Mouse (Mus musculus) midbrain, embryonic 14.5 days (tissue): ENCODE results near the gene Ermap. TPM values are rescaled to one million over a fixed set of nuclear protein-coding genes. Genes with fewer than 3 reads are reported as not detected.

Experiments used
- ATAC-seq: fragments of 200-750 bp; cut with Nextera tagmentation; 2 replicates; pipeline ENCODE4 v1.8.0; 2017; ENCODE audit warnings: moderate number of reproducible peaks, moderate library complexity; ENCODE audit not compliant: low FRiP score, low TSS enrichment
- DNase-seq: peaks from one replicate; pipeline ENCODE4 v3.0.0-alpha.2; 2015
- H3K27ac ChIP-seq: fragments of 300-500 bp; sonication (generic); replicated peaks from 2 replicates; pipeline ENCODE4 v1.5.1; 2014; ENCODE audit warnings: mild to moderate bottlenecking, low read depth, low read length, moderate library complexity
- H3K27me3 ChIP-seq: fragments of 300-500 bp; sonication (generic); 2 replicates; pipeline ENCODE4 v1.6.1; 2014; ENCODE audit warnings: low read length, control low read depth, mixed read lengths; ENCODE audit not compliant: control insufficient read depth, insufficient read depth
- H3K36me3 ChIP-seq: fragments of 300-500 bp; sonication (generic); 2 replicates; pipeline ENCODE4 v1.6.1; 2014; ENCODE audit warnings: low read length, control low read depth; ENCODE audit not compliant: control insufficient read depth, insufficient read depth
- H3K4me1 ChIP-seq: fragments of 300-500 bp; sonication (generic); 2 replicates; pipeline ENCODE4 v1.6.1; 2014; ENCODE audit warnings: mild to moderate bottlenecking, antibody characterized with exemption, low read length, control low read depth; ENCODE audit not compliant: control insufficient read depth, insufficient read depth
- H3K4me2 ChIP-seq: fragments of 300-500 bp; sonication (generic); 2 replicates; pipeline ENCODE4 v1.6.1; 2014; ENCODE audit warnings: mild to moderate bottlenecking, low read length, moderate library complexity
- H3K4me3 ChIP-seq: fragments of 300-500 bp; sonication (generic); replicated peaks from 2 replicates; pipeline ENCODE4 v1.5.1; 2014; ENCODE audit warnings: low read depth, low read length
- H3K9ac ChIP-seq: fragments of 300-500 bp; sonication (generic); replicated peaks from 2 replicates; pipeline ENCODE4 v1.6.1; 2014; ENCODE audit warnings: mild to moderate bottlenecking, low read length, moderate library complexity
- H3K9me3 ChIP-seq: fragments of 300-500 bp; sonication (generic); 2 replicates; pipeline ENCODE4 v1.6.1; 2016; ENCODE audit warnings: low read length, control low read depth, mixed read lengths; ENCODE audit not compliant: control insufficient read depth
- WGBS: fragments of 180-500 bp; shearing (Covaris S2); extraction: QIAGEN DNeasy Blood & Tissue Kit; methylation state at CpG from one replicate; pipeline ENCODE4 v1.1.7; 2014; 5-methylcytosine and 5-hydroxymethylcytosine counted together
- polyA plus RNA-seq: library from polyadenylated mRNA; unstranded; fragments of >200 nt; fragmentation: Nextera tagmentation; extraction: Ambion mirVana; gene quantifications from 2 replicates; pipeline ENCODE4 v1.2.1, GENCODE M21; 2014

Ermap gene
- polyA plus RNA-seq, 1 experiment from 2014 or later = 0.63 TPM

DNA sequence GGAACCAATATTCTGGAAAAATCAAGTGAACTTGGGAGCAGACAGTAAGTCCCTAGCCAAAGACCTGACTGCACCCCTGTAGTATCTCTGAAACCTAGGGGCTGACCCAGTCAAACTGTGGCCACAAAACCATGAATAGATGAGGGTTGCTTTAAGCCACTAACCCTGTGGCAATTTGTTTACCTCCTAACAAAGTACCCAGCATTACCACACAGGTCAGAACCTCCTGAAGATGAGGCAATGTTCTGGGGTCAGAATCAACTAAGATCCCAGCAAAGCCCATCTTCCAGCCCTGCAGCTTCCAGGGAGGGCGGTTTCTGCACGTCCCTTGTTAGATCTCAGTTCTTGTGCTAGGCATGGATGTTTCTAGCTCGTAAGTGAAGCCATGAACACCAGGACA, 34.7 kb upstream of the Ermap start:
- ATAC-seq (no peak), DNase-seq (no peak)
- no peak overlapping the region for H3K4me3 ChIP-seq
- 95% methylated on average over 3 of the region's 3 CpGs for WGBS
- H3K27me3 ChIP-seq = no peaks in the 10 kb centered on the region
- no peak overlapping the region for H3K27ac ChIP-seq
- no peak overlapping the region for H3K4me2 ChIP-seq
- no peaks in the 10 kb centered on the region for H3K4me1 ChIP-seq
- no peaks in the 10 kb centered on the region for H3K9me3 ChIP-seq
- H3K36me3 ChIP-seq = peaks cover 46% of the 10 kb centered on the region
- no peak overlapping the region for H3K9ac ChIP-seq

DNA sequence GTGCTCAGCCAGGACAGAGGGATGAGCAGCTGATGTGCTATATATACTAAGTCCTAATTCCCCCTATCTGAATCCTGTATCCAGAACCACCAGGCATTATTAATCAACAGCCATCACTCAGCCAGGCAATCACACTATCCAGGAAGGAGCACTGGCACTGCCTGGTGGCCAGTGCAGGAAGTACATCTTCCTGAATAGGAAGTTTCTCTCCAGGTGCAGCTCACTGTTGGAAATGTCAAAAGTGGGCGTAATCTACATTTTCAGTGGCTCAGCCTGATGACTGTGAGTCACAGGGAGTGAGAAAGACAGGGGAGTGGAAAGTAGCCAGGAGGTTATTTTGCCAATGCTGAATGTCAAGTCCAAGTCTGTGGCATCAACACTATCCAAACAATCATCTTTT, 33.9 kb upstream of the Ermap start:
- no peak overlapping the region for H3K9ac ChIP-seq
- no peaks in the 10 kb centered on the region for H3K4me1 ChIP-seq
- H3K4me3 ChIP-seq = no peak overlapping the region
- H3K27me3 ChIP-seq = no peaks in the 10 kb centered on the region
- 86% methylated on average over 1 of the region's 1 CpGs for WGBS
- H3K4me2 ChIP-seq = no peak overlapping the region
- H3K9me3 ChIP-seq = no peaks in the 10 kb centered on the region
- H3K36me3 ChIP-seq = peaks cover 46% of the 10 kb centered on the region
- ATAC-seq (no peak), DNase-seq (peak; percentile 51)
- no peak overlapping the region for H3K27ac ChIP-seq

GRCm38 (mm10) chr4:119218169-119218568, 28.4 kb upstream of the Ermap start, which contains the start of gene Tmem269:
Gene Tmem269, minus strand, starts transcription at chr4:119218217.
- 11% methylated on average over 11 of the region's 11 CpGs for WGBS
- H3K4me2 ChIP-seq = no peak within 1 kb of the TSS
- H3K4me3 ChIP-seq = no peak within 1 kb of the TSS
- no peaks in the 10 kb centered on the region for H3K9me3 ChIP-seq
- no peaks in the 10 kb centered on the region for H3K27me3 ChIP-seq
- H3K27ac ChIP-seq = no peak within 1 kb of the TSS
- H3K36me3 ChIP-seq = peaks cover 4% of the 10 kb centered on the region; the same call in 1 of the 2 replicates
- ATAC-seq = no peak
- no peak within 1 kb of the TSS for H3K9ac ChIP-seq
- H3K4me1 ChIP-seq = no peaks in the 10 kb centered on the region
- DNase-seq = no peak

DNA sequence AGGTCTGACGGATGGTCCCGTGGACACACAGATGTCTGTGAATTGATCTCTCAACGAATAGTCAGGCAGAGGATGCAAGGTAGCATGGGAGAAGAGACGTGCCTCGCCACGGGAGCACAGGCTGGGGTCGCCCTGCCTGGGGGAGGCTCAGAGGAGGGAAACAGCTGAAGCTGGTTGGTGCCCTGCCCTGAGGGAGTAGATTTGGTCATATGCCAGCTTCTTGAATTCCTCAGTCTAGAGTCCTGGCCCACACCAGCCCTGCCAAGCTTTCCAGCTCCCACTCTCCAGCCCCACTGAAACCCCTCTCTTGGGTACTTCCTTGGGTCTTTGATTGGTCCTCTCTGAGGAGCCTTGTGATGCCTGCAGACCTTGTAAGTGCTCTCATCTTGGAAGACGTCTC, 26.9 kb upstream of the Ermap start:
- DNase-seq = no peak
- H3K4me3 ChIP-seq = no peak overlapping the region
- ATAC-seq = no peak

GRCm38 (mm10) chr4:119204672-119205071, 14.9 kb upstream of the Ermap start:
- H3K4me1 ChIP-seq = no peaks in the 10 kb centered on the region; the same call in 1 of the 2 replicates

More for the DNA sequence above, 26.9 kb upstream of the Ermap start:
- no peak overlapping the region for H3K9ac ChIP-seq
- no peaks in the 10 kb centered on the region for H3K9me3 ChIP-seq
- no peaks in the 10 kb centered on the region for H3K27me3 ChIP-seq
- H3K4me1 ChIP-seq = no peaks in the 10 kb centered on the region
- H3K4me2 ChIP-seq = no peak overlapping the region
- H3K36me3 ChIP-seq = no peaks in the 10 kb centered on the region
- no peak overlapping the region for H3K27ac ChIP-seq
- 74% methylated on average over 8 of the region's 8 CpGs for WGBS

DNA sequence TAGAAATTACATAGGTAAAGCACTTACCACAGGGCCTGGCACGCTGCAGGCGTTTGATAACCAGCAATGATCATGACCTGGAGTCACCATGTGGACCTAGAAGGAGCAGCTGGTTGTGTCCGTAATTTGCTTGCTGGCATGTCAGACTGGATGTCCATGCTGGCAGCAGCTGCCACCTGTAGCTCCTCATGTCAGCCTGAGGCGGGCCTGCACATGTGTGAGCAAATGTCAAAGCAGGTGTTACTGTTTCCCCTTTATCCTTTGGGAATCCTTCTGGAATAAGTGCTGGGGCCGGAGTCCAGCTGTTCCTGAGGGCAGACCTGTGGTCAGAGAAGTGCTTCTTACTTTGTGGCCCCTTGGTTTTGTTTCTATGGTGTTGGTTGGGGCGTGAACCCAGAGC, 8.3 kb upstream of the Ermap start:
- Histone ChIP-seq H3K4me1 (peaks cover 17% of the 10 kb centered on the region; the same call in 1 of the 2 replicates), H3K4me3 (no peak overlapping the region), H3K27ac (no peak overlapping the region), H3K9ac (no peak overlapping the region; the same call in 1 of the 2 replicates), H3K4me2 (peak overlapping the region; percentile 79), H3K9me3 (no peaks in the 10 kb centered on the region), H3K27me3 (no peaks in the 10 kb centered on the region), H3K36me3 (peaks cover 10% of the 10 kb centered on the region)
- DNase-seq (no peak), ATAC-seq (no peak)
- WGBS = 90% methylated on average over 6 of the region's 6 CpGs

More at GRCm38 (mm10) chr4:119204672-119205071, 14.9 kb upstream of the Ermap start:
- 16% methylated on average over 8 of the region's 8 CpGs for WGBS
- DNase-seq = peak; percentile 89
- no peaks in the 10 kb centered on the region for H3K27me3 ChIP-seq
- no peak overlapping the region for H3K9ac ChIP-seq
- H3K4me3 ChIP-seq = no peak overlapping the region
- peaks cover 10% of the 10 kb centered on the region for H3K36me3 ChIP-seq
- H3K4me2 ChIP-seq = no peak overlapping the region
- no peak overlapping the region for H3K27ac ChIP-seq
- ATAC-seq = no peak; the same call in 1 of the 2 replicates
- H3K9me3 ChIP-seq = no peaks in the 10 kb centered on the region

DNA sequence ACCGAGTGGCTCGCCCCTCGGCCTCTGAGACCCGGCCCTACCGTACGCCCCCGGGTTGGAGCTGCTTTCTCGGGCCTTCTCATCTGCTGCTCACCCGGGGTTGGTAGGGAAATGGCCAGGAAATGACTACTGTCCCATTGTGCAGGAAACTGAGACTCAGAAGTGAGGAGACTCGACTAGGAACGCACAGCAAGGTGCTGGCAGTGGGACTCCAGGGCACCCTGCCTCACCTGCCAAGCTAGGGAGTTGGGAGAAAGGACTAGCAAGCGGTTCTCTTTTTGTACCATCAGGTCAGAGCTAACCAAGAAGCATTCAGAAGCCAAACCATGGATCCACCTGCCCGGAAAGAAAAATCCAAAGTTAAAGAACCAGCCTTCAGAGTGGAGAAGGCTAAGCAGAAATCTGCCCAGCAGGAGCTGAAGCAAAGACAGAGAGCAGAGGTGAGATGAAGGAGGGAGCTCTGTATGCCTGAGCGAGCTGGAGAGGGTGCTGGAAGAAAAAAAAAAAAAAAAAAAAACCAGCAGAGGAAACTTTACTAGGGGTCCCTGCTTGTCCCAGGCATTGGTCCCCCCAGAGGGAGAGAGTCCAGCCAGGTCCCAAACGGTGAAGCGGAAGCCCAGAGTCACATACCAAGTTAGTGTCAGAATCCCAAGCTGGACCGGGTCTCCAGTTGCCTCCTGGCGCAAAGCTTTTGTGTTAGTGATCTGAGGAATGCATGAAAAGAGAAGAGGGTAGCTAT, 5.9 kb upstream of the Ermap start:
- peak; percentile 48 for DNase-seq
- peaks cover 2% of the 10 kb centered on the region for H3K36me3 ChIP-seq
- ATAC-seq = peak; percentile 8; the same call in 1 of the 2 replicates
- H3K9me3 ChIP-seq = no peaks in the 10 kb centered on the region
- H3K4me1 ChIP-seq = peaks cover 17% of the 10 kb centered on the region; the same call in 1 of the 2 replicates
- 4% methylated on average over 17 of the region's 18 CpGs for WGBS
- peak overlapping the region; percentile 86 for H3K27ac ChIP-seq
- H3K4me2 ChIP-seq = peak overlapping the region; percentile 79
- peak overlapping the region; percentile 79 for H3K9ac ChIP-seq
- peak overlapping the region; percentile 82 for H3K4me3 ChIP-seq
- no peaks in the 10 kb centered on the region for H3K27me3 ChIP-seq

DNA sequence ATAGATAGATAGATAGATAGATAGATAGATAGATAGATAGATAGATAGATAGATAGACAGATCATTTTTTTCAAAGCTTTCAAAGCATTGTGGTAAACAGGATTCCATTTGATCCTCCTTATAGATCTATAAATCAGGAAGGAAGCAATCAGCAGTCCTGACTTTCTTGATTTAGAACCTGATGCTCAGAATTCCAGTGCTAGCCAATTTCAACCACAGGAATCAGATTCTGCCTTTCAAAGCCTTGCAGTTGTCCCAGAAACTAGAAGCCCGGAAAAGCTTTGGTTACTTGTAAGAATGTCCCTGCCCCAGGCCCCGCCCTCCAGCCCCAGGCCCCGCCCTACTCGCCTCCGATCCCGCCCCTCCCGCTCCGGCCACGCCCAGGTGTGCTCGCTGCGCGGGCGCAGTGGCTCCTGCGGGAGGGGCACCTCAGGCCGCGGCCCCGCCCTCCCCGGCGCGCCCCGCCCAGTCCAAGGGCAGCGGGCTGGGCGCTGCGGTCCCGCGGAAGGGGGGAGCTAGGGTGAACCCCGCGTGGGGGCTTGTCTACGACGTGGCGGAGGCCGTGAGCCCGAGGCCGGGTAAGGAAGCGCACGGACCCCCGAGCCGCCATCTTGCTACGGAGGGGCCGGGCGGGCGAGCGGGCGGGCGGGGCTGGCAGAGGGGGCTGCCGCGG, 5.2 kb upstream of the Ermap start, which contains the start of gene Svbp:
Svbp (plus strand) TSS at position 398 of the 673 bp plus-strand sequence.
- Histone ChIP-seq H3K27me3 (no peaks in the 10 kb centered on the region), H3K36me3 (no peaks in the 10 kb centered on the region), H3K4me3 (peak within 1 kb of the TSS; percentile 82), H3K4me1 (peaks cover 17% of the 10 kb centered on the region; the same call in 1 of the 2 replicates), H3K9me3 (no peaks in the 10 kb centered on the region), H3K9ac (peak within 1 kb of the TSS; percentile 79), H3K27ac (peak within 1 kb of the TSS; percentile 86), H3K4me2 (peak within 1 kb of the TSS; percentile 79)
- ATAC-seq (peak; percentile 92), DNase-seq (peak; percentile 94)
- under 1% methylated on average over 43 of the region's 47 CpGs for WGBS
